Mouse (Mus musculus) spleen, postnatal 4 days (tissue): Measurements from ENCODE around the gene Brms1.
"Not testable (repeated sequence)": the region's sequence is repeated elsewhere in the genome, so short reads cannot be mapped to it uniquely, and the experiment has no call there.

Experiments used
- DNase-seq, 2 experiments: peaks; one replicate each; pipeline ENCODE4 v3.0.0; 2022; ENCODE audit warnings: low spot score in 2 of 2

Gene Brms1

DNA sequence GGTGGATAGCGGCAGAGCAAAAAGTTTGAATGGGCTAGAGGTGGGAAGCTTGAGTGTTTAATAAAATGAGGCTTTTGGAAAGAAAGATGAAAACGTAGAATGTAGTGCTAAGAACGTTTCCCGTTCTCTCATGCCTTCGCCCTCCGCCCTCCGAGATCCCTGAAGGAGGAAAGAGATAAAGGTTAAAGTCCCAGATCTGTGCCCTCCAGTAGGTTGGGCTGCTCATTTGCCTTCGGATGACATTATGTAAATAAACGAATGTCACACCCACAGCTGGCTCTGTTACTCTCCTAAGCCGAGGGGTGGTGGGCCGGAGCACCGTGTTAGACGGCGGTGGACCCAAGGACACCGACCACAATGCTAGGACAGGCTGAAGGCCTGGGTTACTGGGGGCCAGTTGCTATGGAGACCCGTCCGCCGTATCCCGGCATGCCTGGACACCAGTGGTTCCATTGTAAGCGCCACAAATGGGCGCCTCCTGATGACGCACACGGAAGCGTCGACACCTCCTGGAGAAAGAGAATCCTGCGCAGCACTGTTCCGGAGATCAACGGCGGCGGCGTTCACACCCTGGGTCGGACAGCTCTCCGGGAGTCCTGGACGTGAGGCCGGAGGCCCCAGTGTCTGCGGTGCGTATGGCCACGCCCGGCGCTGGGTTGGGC, at the start of gene Brms1:
Gene Brms1, plus strand, starts transcription at position 493 of the 662 bp plus-strand sequence.
- DNase-seq, result peak; percentile 82 to 90

DNA sequence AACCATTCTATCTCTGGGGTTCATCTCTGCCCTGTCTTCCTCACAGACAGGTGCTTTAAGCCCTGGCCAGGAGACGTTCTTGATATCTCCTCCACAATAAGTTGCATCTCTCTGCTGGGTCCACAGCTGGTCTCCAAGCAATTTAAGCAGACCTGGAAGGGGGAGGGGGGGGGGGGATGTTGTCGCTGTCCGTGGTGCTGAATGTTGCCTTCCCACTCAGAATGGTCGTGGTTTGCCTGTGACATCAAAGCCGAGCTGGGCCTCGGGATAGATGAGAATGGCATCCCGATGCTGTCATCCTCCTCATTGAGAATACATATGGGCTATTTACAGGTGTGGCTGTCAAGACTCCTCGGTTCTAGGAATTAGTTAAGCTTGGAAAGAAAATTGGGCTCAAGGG, 48.8 kb upstream of the Brms1 start:
- DNase-seq, result no peak

DNA sequence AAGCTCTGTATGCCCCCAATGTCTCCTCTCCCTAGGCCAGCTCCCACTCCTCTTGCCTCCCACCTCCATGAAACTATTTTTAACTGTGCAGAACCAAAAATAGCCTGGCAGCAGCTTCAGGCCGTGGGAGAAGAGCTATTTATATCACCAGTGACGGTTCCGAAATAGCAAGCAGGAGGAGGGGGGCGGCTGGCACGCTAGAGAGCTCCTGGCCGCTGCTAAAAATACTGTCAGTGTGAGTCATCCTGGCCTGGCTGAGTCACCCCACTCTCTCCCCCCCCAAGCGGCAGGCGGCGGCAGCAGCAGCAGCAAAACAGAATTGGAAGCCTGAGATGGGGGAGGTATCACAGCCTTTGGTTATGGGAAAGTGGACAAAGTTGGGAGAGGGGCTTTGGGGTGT, 48.2 kb upstream of the Brms1 start:
- no peak for DNase-seq

DNA sequence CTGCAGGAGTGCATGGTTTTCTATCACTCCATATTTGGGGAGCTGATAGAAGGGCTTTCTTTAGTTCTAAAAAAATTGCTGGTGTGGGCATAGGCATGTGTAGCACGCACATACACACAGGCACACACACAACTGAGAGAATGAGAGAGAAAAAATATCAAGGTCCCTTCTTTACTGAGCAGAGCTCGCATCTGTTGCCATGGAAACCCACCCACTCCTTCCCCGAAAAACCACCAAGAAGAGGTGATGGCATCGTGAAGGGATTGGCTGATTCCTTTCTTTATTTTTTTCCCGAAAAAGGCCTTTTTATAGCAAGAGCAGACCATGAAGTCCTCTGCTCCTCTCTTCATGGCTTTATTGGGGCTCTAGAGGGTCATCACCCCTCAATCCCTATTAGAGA, 47.1 kb upstream of the Brms1 start:
- no peak for DNase-seq

DNA sequence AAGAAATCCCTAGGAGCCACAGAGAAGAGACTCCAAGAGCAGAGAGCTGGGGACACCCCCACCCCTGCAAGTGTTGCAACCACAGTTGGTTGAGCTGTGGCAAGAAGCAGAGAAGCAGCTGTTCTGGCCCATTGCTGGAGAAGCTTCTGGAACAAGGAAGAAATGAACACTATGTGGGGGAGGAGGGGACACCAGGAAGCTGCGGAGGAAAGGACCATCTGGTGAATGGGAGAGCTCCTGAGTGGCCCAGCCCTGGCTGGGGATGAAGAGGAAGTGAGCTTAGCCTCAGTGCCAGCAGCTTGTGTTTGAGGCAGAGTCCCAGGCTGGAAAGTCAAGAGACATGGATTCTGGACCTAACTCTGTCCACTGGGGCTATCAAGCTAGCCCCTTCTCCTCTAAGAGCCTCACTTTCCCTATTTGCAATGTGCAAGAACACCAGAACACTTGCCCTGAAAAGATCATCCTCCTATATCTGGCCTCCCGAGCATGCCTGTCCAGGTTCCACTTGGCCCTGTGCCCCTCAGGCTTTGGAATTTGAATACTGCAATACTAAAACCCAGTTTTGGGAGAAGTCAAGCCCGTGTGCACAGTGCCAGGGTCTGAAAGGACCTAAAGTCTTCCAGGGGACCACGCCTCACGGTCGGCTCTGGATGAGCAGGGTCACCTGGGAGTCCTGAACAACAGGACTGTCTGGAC, 41.6 kb upstream of the Brms1 start:
- no peak for DNase-seq

DNA sequence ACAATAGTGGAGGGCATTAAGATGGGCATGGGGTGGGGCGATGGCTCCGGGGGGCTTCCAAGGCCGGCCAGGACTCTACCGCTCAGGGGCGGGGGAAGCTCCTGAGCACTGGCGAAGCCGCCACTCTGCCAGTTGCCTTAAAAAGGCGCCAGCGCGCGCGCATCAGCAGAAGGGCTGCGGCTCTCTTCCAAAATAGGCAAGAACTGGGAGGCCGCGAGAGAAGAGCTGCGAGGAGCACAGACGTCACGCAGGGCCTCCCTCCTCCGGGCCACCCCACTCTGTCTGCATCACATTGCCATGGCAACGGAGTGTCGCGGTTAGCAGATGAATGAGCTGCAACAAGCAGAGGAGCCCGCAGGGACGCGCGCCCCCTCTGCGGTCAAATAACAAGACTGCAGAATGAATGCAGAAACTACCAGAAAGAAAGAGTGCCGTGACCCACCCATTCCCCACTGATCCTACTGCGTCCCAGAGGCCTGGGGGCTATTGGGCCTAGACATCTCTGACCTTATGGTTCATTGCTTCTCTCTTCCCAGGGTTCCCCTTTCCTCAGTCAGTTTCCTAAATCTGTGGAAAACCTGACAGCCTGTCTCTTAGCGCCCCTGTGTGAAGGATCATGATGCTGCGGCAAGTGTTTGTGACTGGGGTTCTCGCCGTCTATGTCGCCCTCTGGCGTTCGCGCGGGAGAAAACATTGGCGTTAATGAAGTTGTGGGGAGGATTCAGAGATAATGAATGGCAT, 39.3 kb upstream of the Brms1 start:
- peak; percentile 64 to 87 for DNase-seq

DNA sequence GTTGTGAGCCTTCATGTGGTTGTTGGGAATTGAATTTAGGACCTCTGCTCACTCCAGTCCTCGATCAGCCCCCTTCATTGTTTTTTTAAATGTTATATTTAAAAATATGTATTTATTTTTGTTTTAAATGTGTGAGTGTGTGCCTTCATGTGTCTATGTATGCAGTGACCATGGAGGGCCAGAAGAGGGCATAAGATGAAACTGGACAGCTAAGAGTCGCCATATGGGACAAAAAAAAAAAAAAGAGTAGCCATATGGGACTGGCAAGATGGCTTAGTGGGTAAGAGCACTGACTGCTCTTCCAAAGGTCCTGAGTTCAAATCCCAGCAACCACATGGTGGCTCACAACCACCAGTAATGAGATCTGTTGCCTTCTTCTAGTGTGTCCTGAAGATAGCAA, 37.5 kb upstream of the Brms1 start:
- not testable (repeated sequence) for DNase-seq

DNA sequence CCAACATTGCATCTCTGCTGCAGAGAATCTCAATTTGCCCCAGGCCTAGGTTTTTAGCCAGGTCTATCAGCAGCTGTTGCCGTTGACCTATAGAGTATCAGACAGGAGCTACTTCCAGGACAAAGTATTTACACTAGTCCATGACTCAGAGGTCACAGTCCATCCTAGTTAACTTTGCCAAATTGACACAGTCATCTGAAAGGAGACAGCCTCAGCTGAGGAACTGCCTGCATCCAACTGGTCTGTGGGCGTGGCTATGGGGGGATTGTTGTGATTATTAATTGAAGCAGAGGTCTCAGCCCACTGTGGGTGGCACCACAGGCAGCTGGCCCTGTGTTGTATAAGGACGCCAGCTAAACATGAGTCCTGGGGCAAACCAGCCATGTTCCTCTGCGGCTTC, 36.2 kb upstream of the Brms1 start:
- no peak for DNase-seq

DNA sequence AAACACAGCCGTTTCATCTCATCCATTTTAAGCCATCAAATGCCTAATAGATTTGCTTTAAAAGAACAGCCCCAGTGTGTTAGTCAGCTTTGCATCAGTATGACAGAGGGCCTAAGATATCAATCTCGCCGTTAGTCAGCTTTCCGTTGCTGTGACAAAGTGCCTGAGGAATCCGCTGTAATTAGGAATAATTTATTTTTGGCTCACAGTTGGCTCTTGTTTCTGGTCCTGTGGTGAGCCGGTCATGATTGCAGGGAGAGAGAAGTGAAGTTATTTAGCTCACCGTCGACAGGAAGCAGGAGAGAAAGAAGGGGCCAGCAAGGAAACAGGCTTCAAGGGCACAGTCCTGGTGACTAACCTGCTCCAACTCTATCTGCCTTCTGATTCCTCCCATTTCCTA, 28.0 kb upstream of the Brms1 start:
- no peak for DNase-seq

DNA sequence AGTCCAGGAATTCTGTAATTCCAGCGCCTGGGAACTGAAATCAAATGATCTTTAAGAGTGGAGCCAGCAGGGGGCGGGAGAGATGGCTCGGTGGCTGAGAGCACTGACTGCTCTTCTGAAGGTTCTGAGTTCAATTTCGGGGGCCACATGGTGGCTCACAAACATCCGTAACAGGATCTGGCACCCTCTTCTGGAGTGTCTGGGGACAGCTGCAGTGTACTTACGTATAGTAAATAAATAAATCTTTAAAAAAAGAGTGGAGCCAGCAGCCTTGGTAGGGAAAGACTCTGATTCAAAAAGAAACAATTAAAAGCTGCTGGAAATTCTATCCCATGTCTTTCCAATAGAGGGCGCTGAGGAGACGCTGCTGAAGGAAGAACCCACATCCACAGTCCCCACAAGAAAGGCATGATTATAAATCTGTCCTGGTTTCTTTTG, 26.2 kb upstream of the Brms1 start:
- DNase-seq, result no peak

DNA sequence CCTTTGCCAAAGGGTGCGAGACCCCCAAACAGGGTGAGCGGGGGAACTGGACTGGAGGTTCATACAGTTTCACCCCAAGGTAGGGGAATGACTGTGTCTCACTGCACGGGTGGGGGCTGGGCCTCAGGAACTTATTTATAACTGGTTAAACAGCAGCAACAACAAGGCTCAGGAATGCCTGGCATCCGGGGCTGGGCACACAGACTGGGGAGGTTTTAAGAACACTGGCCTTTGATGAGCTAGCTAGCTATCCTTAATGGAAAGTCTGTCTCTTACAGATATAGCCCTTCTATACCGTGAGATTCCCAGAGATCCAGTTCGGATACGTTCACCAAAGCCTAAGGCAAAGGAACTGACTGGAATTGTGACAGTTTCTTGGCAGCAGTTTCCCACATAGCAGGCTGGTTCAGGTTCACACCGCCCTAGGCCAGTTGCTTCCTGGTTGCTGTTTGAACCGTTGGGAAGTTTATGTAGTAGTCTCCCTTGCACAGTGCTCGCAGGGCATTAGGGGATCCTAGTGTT, 24.9 kb upstream of the Brms1 start:
- no peak for DNase-seq

DNA sequence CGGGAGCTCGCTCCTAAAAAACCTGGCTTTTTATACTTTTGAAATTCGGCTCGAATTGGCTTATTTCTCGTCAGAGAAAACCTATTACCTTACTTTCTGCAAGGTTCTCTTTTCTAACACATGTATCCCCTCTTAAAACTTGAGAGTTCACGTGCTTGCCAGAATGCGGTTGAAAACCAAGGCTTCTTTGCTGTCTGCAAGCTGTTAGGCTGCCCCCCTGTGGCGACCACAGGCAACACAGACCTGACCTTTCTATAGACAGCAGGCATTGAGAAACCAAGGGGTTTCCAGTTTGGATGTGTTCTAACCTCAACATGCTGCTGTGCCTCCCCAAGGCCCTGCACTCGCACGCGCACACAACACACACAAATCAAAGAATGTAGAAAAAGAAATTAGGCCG, 24.4 kb upstream of the Brms1 start:
- peak; percentile 70 to 88 for DNase-seq

DNA sequence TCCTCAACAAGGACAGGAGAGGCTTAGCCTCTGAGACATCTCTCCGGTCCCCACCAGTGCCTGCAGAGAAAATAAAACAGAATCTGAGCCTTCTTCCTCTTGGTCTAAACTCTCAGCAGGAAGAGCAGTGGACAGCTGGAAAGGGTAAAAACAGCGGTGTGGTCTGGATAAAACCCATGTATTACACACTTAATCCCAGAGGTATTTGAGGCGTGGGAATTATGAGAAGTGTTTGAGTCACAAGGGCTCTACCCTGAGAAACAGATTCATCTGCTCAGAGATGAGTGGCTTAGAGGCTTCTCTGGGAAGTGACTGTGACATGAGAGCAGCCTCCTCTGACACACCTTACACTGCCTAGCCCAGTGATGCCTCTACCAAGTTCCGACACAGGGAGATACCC, 23.5 kb upstream of the Brms1 start:
- DNase-seq, result no peak

DNA sequence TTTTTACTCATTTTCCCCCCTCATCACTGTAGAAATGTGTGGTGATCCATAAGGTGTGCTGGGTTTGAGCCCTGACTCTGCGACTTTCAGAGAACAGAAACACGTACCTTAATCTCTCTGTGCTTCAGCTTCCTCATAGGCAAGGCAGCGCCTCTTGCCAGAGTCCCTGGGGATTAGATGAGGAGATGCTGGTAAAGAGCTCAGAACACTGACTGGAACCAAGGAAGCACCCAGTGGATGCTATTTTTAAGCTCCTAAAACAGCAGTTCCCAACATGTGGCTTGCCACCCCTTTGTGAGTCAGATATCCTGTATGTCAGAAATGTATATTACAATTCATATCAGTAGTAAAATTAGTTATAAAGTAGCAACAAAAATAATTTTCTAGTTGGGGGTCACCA, 23.0 kb upstream of the Brms1 start:
- no peak for DNase-seq

DNA sequence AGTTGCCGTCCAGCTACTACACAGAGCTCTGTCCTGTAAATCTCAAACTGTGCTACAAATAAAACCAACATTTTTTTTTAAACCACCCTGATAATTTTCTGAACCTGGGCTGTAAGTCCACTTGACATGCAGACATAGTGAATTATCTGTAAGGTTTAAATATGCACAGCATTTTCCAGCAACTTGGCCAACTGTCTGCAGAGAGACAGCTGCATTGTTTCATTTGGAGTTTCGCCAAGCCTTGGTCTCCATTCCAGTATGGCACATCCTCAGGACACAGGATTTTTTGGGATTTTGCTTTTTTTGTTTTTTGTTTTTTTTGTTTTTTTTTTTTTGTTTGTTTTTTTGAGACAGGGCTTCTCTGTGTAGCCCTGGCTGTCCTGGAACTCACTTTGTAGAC, 19.7 kb upstream of the Brms1 start:
- no peak for DNase-seq

DNA sequence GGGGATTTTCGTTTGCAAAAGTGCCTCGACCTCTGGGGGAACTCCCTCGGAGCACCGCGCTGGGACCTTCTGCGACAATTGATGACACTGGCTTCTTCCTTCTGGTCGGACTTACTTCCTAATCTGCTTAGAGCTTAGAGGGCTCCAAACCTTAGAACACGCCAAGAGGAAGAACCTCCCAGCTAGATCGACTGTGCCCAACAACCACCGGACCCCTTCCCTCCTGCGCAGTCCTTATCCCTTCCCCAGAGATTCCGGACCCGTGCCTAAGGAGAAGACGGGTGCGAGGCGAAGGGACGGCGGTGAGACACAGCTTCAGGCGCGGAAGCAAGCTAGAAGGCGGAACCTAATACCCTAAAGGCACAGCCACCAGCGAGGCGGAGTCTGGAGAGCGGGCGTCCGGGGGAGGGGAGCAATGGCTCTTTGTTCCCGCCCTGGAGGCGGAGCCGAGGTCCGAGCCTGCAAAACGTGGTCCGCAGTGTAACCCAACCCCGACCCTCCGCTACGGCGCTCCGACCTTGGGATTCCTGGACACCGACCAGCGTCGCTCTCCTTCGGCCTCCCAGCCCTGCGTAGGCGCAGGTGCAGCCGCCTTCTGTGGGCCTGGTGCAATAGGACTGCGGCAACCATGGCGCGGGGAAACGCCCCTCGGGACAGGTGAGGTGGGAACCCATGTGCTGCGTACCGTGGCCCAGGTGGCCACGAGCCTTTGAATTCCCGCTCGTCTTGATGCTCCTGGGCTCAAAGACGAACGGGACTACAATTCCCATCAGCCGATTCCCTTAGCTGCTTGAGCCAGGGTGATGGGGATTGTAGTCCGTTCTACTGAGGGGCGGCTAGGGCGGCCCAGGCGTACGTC, 17.3 kb upstream of the Brms1 start, which contains the start of gene Slc29a2:
Gene Slc29a2, plus strand, starts transcription at position 240 of the 859 bp plus-strand sequence.
- peak; percentile 86 to 91 for DNase-seq

DNA sequence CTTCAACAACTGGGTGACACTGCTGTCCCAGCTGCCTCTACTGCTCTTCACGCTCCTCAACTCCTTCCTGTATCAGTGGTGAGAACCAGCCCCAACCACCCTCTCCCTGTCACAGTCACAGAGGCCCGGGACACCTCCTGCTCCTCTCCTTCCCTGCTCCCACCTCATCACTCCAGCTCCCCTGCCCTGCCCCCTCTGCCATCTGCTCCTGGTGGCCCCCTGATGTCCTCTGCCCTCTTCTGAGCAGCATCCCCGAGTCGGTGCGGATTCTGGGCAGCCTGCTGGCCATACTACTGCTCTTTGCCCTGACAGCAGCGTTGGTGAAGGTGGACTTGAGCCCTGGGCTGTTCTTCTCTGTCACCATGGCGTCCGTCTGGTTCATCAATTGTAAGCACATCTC, 15.0 kb upstream of the Brms1 start:
- DNase-seq, result no peak

DNA sequence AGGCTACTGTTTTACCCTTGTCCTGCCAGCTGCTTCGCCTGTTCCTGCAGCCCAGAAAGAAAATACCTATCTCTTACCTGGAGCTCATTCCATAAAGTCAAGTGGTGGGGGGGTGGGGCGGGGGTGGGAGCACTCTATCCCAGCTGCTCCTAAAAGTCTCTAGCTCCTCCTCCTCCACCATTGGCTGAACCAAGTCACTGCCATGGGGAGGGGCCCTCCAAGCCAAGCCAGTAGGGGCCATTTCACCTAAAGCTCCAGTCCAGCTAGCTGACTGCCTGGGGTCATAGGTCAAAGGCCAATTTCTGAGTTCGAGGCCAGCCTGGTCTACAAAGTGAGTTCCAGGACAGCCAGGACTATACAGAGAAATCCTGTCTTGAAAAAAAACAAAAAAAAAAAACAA, 8.5 kb upstream of the Brms1 start:
- no peak for DNase-seq

DNA sequence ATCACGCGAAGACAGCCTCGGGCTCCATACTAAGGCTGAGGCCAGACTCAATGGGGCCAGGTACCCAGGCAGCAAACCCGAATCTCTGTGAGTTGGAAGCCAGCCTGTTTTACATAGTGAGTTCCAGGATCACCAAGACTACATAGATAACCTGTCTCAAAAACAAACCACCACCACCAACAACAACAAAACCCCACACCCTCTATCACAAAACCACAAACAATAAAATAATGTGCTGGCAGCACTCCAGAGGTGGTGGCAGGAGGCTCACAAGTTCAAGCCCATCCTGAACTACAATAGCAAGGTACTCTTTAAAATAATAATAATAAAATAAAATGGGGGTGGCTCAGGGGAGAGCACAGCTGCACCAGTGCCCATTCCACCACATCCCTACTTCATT, 4.6 kb upstream of the Brms1 start:
- no peak for DNase-seq

DNA sequence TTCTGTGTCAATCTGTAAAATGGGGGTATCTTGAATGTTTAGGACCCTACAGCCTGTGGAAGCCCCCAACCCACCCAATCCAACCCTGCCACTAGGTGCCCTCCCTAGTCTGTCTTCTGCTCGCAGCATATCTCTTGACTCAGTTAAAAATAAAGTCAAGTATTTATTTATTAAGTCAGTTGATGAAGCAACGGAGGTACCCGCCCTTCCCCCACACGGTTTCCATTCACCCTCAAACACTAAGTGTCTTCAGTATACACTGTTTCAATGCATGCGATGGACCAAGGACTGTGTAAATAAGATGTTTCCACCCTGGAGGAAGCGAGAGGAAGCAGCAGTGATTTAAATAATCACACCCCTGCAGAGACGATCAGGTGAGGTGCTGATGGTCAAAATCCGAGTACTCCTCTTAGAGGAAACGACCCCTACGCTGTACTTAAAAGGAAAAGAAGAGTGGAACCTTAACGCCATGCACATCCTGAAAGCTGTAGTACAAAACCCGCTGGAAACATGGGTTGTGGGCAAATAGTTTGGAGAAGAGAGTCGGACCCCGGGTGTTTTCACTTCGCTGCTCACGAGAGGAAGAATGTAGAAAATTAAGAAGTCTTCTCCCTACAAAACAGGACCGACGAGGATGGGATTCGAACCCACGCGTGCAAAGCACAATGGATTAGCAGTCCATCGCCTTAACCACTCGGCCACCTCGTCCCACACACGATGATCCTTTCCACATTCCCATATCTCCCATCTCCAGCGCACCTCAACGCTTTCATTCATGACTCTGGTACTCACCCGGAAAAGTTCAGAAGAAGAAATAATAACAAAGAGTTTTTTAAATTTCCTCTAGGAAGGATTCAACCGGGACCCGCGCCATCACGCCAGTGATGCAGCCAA, 3.2 kb upstream of the Brms1 start:
- peak; percentile 62 to 79 for DNase-seq
